Mouse (Mus musculus) liver, embryonic 14.5 days (tissue): ENCODE measurements at regions not wholly inside any gene's neighbourhood (a gene's known extent, or its start where the extent isn't known, plus 50 kb on each side); places are given as distances from the start of the nearest gene placed in this dataset.

Experiments used
- ATAC-seq: fragments of 200-750 bp; cut with Nextera tagmentation; 2 replicates; pipeline ENCODE4 v1.8.0; 2017; ENCODE audit warnings: moderate number of reproducible peaks, mild to moderate bottlenecking, moderate library complexity; ENCODE audit not compliant: insufficient read depth
- DNase-seq, 3 experiments: peaks; one replicate each; pipeline ENCODE4 v3.0.0-alpha.2; 2012 to 2013; ENCODE audit warnings: low read depth in 3 of 3, low spot score in 3 of 3
- H3K27ac ChIP-seq: fragments of 300-500 bp; sonication (generic); 2 replicates; pipeline ENCODE4 v1.5.1; 2014; ENCODE audit warnings: moderate library complexity, mild to moderate bottlenecking, control low read depth, inconsistent platforms
- H3K27me3 ChIP-seq: fragments of 300-500 bp; sonication (generic); 2 replicates; pipeline ENCODE4 v1.6.1; 2014; ENCODE audit warnings: mild to moderate bottlenecking, low read length, moderate library complexity; ENCODE audit not compliant: control insufficient read depth, insufficient read depth
- H3K36me3 ChIP-seq: fragments of 300-500 bp; sonication (generic); replicated peaks from 2 replicates; pipeline ENCODE4 v1.6.1; 2014; ENCODE audit warnings: low read depth; ENCODE audit not compliant: control insufficient read depth, insufficient read depth
- H3K4me1 ChIP-seq, 2 experiments: fragments of 200-500 bp in 1 of 2; fragments of 300-500 bp in 1 of 2; sonication (generic) in 1 of 2; replicated peaks; 2 replicates each; pipeline ENCODE4 v1.6.1; 2012 to 2014; ENCODE audit warnings: antibody characterized with exemption in 1 of 2, inconsistent platforms in 1 of 2, low read length in 1 of 2; ENCODE audit not compliant: control insufficient read depth in 2 of 2, insufficient read depth in 2 of 2
- H3K4me2 ChIP-seq: fragments of 300-500 bp; sonication (generic); 2 replicates; pipeline ENCODE4 v1.6.1; 2014; ENCODE audit warnings: low read depth, mild to moderate bottlenecking, control low read depth, moderate library complexity
- H3K4me3 ChIP-seq, 2 experiments: fragments of 200-500 bp in 1 of 2; fragments of 300-500 bp in 1 of 2; sonication (generic) in 1 of 2; 2 replicates each; pipeline ENCODE4 v1.5.1; 2012 to 2014; ENCODE audit warnings: low read depth in 2 of 2, low read length in 2 of 2, mild to moderate bottlenecking in 2 of 2, control low read depth in 1 of 2, inconsistent platforms in 1 of 2, moderate library complexity in 1 of 2; ENCODE audit not compliant: insufficient read depth in 1 of 2
- H3K9ac ChIP-seq: fragments of 300-500 bp; sonication (generic); replicated peaks from 2 replicates; pipeline ENCODE4 v1.6.1; 2014; ENCODE audit warnings: mild to moderate bottlenecking, control low read depth, moderate library complexity
- H3K9me3 ChIP-seq: fragments of 300-500 bp; sonication (generic); 2 replicates; pipeline ENCODE4 v1.6.1; 2016; ENCODE audit warnings: low read length, mixed read lengths; ENCODE audit not compliant: control insufficient read depth
- CTCF ChIP-seq: IDR thresholded peaks from 2 replicates; pipeline ENCODE4 v1.5.1; 2016; ENCODE audit warnings: antibody characterized with exemption, low read depth, control low read depth
- EP300 ChIP-seq: IDR thresholded peaks from 2 replicates; pipeline ENCODE4 v1.6.1; 2016; ENCODE audit warnings: antibody characterized with exemption, low read depth
- WGBS: fragments of 180-500 bp; shearing (Covaris S2); extraction: QIAGEN DNeasy Blood & Tissue Kit; methylation state at CpG from one replicate; pipeline ENCODE4 v1.1.7; 2014; ENCODE audit not compliant: insufficient replicate concordance; 5-methylcytosine and 5-hydroxymethylcytosine counted together

- Histone ChIP-seq H3K9me3 (no peaks in the 10 kb centered on the region), H3K9ac (no peak overlapping the region), H3K4me1 (no peaks in the 10 kb centered on the region), H3K36me3 (no peaks in the 10 kb centered on the region), H3K27me3 (no peaks in the 10 kb centered on the region), H3K4me2 (no peak overlapping the region), H3K4me3 (no peak overlapping the region), H3K27ac (no peak overlapping the region)
- DNase-seq, result no peak
- ATAC-seq, result no peak
- no peak for TF ChIP-seq EP300
- TF ChIP-seq CTCF, result no peak
- 68% methylated on average over 1 of the region's 1 CpGs for WGBS
Measured at GRCm38 (mm10) chr10:9043507-9043906, 157.6 kb upstream of the Sash1 start.

- no peak overlapping the region for H3K9ac ChIP-seq
- TF ChIP-seq EP300, result no peak
- no peak for TF ChIP-seq CTCF
- no peak overlapping the region for H3K27ac ChIP-seq
- no peak overlapping the region for H3K4me3 ChIP-seq
- DNase-seq (no peak), ATAC-seq (no peak)
- H3K36me3 ChIP-seq, result no peaks in the 10 kb centered on the region
- 64% methylated on average over 6 of the region's 6 CpGs for WGBS
- H3K4me2 ChIP-seq, result no peak overlapping the region
- H3K4me1 ChIP-seq, result no peaks in the 10 kb centered on the region
- no peaks in the 10 kb centered on the region for H3K27me3 ChIP-seq
- no peaks in the 10 kb centered on the region for H3K9me3 ChIP-seq
Measured at GRCm38 (mm10) chr10:9030486-9030885, 144.6 kb upstream of the Sash1 start.

DNA sequence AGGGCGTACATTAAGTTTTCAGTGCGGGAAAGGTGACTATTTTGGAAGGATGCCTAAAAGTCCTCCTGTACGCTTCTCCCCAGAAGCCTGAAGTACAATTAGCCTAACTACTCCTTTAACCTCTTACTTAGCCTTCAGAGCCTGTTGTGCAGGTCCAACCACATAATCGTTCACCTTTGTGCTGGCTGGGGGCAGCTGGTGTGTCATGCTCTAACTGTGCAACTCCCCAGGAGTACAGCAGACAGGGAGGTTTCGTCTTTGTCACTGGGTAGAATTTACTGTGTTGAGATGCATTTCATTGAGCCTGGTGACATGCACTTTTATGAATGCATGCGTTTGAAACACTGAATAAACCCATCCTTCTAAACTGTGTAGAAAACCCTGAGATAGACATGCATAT lies 143.6 kb upstream of the Sash1 start:
- WGBS, result 70% methylated on average over 6 of the region's 6 CpGs
- H3K4me3 ChIP-seq, result no peak overlapping the region
- TF ChIP-seq CTCF, result no peak
- TF ChIP-seq EP300, result no peak

DNA sequence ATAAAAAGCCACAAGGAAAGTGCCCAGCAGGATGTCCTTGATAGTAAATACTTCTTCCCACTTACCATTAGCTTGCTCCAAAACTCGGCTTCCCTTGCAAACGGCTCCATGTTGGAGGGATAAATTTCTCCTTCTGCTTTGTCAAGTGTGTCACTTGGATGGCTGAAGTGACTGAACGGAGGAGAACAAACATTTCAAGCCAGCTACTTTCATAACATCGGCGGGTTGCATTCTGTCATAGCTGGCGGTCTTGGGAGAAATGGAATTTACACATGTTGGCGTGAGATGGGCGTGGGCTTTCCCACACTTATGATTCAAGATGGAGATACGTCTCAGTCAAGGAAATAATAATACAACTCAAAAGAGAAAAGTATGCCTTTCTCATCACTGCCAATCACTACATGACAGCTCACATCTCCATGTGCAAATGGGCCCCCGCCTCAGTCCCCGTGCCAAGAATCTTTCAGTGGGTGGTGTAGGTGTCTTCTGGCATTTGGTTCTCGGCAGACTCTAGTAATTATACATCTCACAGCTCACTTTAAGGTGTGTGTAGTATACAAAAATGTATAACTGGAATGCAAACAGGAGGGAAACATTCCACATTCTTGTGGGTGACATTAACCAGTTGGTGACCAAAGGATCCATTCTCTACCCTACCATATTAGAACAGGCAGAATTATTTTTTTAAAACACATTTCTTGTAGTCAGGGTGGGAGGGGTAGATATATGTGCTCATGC lies 141.4 kb upstream of the Sash1 start:
- 67% methylated on average over 12 of the region's 12 CpGs for WGBS
- TF ChIP-seq EP300, result no peak
- no peak for TF ChIP-seq CTCF

More for the DNA sequence above, 143.6 kb upstream of the Sash1 start:
- no peak overlapping the region for H3K9ac ChIP-seq
- no peaks in the 10 kb centered on the region for H3K9me3 ChIP-seq
- DNase-seq (no peak), ATAC-seq (no peak)
- H3K4me1 ChIP-seq, result no peaks in the 10 kb centered on the region
- H3K27ac ChIP-seq, result no peak overlapping the region
- no peaks in the 10 kb centered on the region for H3K27me3 ChIP-seq
- no peak overlapping the region for H3K4me2 ChIP-seq
- H3K36me3 ChIP-seq, result no peaks in the 10 kb centered on the region

DNA sequence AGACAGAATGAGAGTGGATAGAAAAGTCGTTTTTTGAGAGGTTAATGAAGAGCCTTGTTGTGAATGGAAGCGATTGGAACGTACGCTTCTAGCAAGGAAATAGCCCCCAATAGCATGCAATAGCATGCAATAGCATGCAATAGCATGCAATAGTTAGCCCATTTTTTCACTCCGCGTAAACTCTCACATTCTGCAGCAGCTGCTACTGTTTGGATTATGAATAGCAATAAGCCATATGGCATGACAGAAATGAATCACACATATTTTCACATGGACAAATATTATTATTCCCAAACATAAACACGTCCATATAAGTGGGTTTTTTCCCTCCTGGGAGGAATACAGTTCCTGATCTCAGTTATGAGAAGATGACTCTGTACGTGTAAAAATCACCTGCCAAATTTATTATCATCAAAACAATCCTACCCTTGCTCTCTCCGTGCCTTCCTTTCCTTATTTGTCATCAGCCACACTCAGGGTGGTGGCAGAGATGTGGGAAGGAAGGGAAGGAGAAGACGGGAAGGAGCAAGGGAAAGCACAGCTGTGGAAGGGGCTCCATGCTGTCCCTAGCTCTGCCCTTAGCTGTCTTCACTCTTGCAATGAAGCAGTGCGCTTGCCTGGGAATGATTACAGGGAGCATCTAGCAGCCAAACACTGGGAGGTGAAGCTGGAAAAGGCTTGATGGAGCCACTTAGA lies 129.1 kb upstream of the Sash1 start:
- no peaks in the 10 kb centered on the region for H3K27me3 ChIP-seq
- DNase-seq (no peak), ATAC-seq (no peak)
- H3K9ac ChIP-seq, result no peak overlapping the region
- no peaks in the 10 kb centered on the region for H3K9me3 ChIP-seq
- H3K4me2 ChIP-seq, result no peak overlapping the region
- no peaks in the 10 kb centered on the region for H3K4me1 ChIP-seq
- WGBS, result 58% methylated on average over 11 of the region's 11 CpGs
- H3K27ac ChIP-seq, result no peak overlapping the region
- TF ChIP-seq EP300, result no peak
- no peak for TF ChIP-seq CTCF
- no peaks in the 10 kb centered on the region for H3K36me3 ChIP-seq
- H3K4me3 ChIP-seq, result no peak overlapping the region

More for the DNA sequence above, 141.4 kb upstream of the Sash1 start:
- no peaks in the 10 kb centered on the region for H3K4me1 ChIP-seq
- H3K27ac ChIP-seq, result no peak overlapping the region
- DNase-seq (no peak), ATAC-seq (no peak)
- no peaks in the 10 kb centered on the region for H3K27me3 ChIP-seq
- no peak overlapping the region for H3K9ac ChIP-seq
- no peak overlapping the region for H3K4me3 ChIP-seq
- H3K9me3 ChIP-seq, result no peaks in the 10 kb centered on the region
- H3K36me3 ChIP-seq, result no peaks in the 10 kb centered on the region
- no peak overlapping the region for H3K4me2 ChIP-seq
